Mouse (Mus musculus): ENCODE measurements around the gene Map3k6. TPM values are rescaled to one million over a fixed set of nuclear protein-coding genes. Genes with fewer than 3 reads are reported as not detected.

Gene Map3k6
- total and polyA plus RNA-seq, 3 experiments, result 17.6 to 22.9 (median 22.4) TPM

DNA sequence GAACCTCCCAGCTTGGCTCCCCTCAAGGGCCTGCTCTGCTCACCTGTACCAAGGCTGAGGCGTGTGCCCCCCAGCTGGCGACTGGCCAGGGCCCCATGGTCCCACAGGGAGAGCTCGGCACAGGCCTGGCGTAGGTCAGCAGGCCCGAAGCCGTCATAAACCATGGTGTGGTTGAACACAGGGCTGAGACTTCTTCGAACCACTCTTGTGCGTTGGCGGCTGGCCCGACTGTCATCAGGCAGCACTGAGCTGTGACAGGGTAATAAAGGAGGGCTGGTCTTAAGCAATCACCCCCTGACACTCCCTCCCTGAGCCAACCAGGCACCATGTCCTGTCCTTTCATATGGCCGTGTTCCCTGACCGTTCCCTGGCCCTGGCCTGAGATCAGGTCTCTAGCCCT is 12.8 kb downstream of the Map3k6 start:
- DNase-seq, result no peak

DNA sequence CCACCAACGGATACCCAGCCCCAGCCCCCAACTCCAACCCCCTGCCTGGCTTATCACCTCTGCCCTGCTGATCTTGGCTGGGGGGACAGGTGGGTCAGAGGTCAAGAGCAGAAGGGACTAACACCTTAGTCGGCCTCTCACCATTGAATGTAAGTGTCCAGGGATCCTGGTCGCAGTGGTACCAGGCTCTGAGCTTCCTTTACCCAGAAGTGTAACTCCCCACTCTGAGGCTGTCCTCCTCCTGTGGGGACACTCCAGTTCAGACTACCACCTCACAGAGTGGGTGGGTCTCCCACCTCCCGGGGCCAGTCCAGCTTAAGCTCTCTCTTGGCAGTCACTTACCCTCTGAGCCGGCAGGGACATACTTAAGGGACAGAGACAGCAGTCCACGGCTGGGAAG is 14.8 kb downstream of the Map3k6 start:
- DNase-seq, result no peak

DNA sequence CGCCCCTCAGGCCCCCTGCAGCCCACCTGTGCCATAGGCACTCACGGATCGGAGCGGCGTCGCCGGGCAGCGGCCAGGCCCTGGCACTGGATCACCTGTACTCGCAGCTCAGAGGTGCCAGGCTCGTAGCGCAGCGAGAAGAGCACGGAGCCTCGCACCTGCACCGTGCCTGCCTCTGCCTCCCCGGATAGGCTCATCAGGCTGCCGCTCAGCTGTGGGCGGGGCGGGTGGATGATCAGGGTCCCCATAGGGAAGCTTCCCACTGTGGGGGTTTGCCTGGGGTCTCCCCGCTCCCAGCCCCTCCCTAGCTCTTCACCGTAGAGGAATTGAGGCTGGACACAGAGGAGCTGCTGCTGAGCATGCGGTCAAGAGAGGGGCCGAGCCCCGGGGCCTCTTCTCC is 16.2 kb downstream of the Map3k6 start:
- DNase-seq, result no peak

DNA sequence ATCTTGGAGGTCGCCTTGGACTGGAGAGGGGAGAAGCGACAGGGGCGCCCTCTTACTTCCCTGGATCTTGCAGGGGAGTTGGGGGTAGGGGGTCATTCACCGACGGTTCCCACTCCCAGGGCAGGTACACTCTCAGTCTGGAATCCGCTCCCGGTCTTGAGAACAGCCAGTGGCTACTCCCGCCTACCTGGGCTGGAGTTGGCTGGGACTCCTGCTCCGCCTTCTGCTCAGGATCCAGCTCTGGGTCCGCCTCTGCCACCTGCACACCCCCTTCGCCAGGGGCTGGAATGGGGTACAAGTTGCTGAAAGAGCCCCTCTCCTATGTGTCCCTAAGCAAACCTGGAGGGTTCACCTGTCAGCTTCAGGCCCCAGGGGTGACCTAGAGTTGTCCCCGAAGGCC is 16.6 kb downstream of the Map3k6 start:
- no peak for DNase-seq

DNA sequence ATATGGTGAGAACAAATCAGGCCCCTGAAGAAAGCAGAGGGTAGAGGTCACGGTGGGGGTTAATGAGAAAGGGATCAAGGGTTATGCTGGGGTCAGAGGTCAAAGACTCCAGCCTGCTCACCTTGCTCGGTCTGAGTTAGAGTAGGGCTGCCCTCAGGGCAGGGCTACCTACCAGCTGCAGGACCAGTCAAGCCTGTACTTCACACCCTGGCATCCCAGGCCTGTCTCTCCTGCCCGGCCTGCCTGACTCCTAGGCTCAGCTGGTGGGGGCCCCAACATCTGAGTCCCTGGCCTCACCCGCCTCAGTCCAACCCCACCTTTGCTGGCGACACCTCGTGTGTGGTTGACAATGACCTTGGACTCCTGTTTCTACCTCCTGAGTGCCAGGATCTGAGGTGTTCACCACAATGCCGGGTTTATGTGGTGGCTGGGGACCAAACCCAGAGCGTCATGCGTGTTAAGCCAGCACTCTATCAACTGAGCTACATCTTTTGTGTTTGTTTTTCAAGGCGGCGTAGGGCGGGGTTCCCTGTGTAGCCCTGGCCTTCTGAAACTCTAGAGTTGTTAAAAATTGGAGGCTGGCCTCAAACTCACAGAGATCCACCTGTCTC is 17.3 kb downstream of the Map3k6 start:
- no peak for DNase-seq

DNA sequence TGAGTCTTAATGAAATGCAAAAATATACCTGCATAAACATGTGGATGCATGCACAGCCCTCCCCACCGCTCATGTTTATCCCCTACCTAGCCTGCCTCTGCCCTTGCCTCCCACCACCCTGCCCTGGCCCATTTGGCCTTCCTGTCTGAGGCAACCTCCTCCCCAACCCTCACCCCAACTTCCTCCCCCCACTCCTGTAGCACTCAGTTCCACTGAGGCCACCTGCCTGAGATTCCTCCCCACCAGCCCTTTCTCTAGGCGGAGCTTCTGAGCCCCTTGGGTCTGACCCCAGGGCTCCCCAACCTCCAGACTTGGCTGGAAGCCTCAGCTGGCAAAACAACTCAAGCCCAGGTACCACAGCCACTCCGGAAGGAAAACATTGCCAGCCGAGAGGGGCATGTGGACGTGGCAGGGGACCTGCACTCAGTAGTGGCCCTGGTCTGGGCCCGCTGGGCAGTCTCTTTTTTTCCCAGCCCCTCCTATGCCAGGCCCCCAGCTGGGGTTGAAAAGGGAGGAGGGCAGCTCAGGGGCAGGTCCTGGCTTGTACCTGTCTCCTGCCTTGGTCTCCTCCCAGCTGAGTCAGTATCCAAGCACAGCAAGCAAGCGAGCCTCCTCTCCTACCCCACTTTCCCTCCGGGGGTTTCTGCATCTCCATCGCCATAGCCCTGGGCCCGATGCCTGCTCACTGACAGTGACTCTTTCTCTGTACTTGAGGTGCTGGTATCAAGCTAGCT is 21.2 kb downstream of the Map3k6 start:
- DNase-seq, result no peak

DNA sequence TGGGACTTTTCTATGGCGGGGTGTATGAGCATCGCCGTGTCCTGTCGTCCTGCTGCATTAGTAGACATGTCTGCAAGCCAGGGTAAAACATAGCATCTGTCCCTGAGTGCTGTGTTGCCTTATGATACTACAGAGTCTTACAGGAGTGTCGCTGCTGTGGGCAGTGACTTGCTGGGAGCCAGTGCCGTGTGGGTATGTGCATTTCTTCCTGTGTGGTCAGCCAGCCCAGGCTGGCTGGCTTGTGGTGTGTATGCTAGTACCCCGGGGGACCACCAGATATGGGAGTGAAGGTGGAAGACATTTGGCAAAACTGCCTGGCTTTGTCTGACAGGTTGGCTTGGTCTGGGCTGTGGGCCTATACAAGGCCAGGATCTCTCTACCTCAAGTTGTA is 21.8 kb downstream of the Map3k6 start:
- DNase-seq, result no peak

DNA sequence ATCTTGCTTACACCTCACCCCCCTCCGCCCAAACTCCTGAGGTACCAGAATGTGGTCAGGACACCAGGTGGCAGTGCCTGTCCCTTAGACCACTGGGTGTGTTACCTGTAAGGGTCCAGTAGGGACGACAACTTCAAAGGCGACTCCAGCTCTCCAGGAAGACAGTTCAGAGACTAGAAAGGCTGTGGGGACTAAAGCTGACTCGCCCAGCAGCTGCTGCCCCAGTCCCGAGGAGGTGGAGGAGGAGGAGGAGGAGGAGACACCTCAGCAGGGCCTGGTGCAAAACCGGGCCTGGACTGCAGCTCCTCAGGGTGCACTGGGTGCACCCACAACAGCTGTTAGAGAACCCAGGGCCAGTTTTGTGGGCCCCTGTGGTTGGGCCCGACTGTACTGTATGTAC is 22.3 kb downstream of the Map3k6 start, which contains the start of gene Sytl1:
Sytl1 (minus strand) TSS at position 232 of the 400 bp plus-strand sequence.
- no peak for DNase-seq

DNA sequence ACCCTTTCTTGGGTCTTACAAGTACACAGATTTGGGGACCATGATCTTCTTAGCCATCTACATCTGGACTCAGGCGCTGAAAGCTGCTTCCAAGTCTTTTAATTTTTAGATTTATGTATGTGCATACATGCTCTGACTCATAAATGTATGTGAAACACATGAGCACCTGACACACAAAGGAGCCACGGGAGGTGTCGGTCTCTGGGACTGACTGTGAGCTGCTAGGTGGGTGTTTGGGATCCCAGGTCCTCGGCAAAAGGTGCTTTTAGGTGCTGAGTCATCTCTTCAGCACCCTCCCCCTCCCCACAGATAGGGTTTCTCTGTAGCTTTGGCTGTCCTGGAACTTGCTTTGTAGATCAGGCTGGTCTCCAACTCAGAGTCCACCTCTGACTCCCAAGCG is 23.1 kb downstream of the Map3k6 start:
- no peak for DNase-seq

DNA sequence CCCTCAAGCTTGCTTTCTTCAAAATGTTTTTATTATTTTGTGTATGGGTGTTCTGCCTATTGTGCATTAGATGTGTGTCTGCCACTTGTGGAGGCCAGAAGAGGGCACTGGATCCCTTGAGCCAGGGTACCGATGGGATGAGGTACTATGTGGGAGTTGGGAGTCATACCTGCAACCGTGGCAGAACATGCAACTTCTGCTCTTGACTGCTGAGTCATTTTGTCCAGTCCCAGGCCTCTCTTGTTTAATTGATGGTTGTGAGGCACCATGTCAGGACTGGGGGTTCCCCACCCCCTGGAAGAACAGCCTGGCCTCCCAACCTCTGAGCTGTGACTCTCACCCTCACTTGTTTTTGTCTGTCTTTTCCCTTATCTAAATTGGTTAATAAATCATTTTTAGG is 23.9 kb downstream of the Map3k6 start:
- DNase-seq, result no peak

DNA sequence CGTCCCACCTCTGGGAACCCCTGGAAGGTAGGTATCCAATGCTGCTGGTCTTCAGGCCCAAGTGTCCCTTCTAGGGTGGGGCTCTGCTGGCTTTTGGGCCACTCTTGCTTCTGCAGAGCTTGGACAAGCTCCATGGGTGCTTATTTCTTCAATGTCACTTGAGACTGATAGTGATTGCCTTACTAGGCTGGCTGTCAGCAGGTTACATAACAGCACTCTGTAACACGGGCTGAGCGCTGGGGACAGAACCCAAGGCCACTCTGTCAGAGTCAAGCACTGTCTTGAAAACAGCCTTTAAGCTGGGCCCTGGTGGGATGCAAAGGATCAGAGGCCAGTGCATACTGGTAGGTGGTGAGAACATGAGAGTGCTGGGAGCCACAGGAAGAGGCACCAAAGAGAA is 24.7 kb downstream of the Map3k6 start:
- peak; percentile 72 for DNase-seq

DNA sequence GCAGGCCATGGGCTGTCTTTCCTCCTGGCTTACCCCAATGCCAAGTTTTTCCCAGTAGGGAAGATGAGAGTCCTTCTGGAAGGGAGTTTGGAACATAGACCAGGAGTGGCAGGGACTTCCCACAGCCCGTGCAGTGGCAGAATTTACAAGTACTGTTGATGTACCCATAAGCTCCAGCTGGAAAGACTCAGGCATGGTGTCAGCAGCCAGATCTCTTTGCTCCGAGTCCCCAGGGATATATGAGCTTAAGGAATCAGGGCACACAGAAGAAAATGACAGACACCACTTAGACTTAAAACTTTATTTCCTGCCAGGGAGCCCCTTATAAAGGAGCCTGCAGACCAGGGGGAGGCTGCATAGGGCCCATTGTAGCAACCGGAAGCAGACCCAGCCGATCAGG is 25.1 kb downstream of the Map3k6 start:
- DNase-seq, result no peak

DNA sequence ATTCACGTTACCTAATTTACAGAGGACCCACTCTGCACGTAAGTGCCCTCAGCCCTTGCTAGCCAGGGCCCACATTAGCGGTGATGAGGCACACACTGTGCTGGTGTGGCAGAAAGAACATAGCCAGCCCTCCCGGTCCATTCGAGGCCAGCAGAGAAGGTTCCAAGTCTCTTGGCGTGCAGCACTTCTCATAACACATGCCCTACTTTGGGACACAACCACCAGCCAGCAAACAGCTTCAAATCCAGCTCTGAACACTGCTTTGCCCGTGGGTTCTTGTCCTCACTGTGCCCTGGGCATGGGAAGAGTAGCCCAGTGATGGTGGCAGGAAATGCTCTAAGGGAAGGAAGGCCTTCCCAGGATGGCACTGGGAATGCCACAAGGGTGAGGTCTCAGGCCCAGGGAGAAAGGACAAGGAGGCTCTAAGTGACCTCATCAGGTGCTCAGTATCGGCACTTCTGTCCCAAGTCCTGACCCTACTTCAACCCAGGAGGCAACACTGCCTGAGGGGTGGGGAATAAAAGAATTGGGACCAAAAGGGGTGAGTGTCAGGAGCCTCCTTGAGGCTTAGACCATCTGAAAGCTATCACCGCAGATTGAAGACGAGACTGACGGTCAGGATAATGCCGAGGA is 25.7 kb downstream of the Map3k6 start:
- DNase-seq, result no peak

DNA sequence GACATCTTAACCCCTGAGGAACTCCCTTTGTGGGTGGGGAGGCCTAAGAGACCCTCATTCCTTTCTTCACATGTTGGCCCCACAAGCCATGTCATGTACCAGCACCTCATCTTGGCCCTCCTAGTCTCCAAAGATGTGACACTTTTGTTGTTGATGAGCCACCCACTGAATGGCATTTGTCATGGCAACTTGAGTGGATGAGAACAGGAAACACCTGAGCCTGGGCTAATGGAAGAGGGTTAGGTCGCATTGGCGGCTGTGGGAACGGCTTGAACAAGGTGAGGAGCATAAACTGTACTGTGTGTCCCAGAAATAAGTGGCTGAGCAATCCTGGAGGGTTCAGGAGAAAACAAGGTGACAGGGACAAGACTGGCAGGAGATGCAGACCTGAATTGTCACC is 28.3 kb downstream of the Map3k6 start:
- no peak for DNase-seq

DNA sequence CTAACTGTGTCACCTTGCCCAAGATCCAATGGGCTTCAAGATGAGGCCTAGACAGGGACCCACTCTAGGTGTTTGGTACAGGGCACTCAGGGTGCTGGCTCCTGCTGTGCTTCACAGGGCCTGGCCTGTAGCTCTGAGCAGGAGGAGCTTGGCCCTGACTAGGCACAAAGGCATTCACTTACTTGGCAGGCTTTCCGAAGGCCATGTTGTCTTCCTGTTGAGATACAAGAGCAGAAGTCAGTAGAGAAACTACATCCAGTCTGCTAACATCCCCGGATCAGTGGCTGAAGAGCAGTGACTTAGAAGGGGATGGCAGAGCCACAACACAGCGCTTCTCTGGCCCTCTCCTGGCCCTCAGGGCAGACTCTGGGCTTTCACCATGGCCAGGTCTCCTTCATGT is 29.0 kb downstream of the Map3k6 start:
- peak; percentile 90 for DNase-seq

DNA sequence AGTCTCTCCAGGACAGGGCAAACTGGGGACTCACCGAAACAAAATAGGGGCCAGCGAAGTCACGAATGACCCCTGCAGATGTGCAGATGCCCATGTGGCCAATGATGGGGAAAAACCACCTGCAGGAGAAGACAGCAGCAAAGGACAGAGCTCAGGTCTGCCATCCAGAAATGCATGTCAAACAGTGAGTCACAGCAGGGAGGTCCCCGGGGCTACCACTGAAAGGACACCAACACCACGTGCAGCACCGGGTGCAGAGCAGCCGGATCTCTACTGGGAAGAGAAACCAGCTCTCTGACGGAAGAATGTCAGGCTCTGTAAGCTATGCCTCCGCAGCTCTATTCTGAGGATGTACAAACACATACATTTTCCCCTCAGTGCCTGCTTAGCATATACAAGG is 30.3 kb downstream of the Map3k6 start:
- DNase-seq, result peak; percentile 61

DNA sequence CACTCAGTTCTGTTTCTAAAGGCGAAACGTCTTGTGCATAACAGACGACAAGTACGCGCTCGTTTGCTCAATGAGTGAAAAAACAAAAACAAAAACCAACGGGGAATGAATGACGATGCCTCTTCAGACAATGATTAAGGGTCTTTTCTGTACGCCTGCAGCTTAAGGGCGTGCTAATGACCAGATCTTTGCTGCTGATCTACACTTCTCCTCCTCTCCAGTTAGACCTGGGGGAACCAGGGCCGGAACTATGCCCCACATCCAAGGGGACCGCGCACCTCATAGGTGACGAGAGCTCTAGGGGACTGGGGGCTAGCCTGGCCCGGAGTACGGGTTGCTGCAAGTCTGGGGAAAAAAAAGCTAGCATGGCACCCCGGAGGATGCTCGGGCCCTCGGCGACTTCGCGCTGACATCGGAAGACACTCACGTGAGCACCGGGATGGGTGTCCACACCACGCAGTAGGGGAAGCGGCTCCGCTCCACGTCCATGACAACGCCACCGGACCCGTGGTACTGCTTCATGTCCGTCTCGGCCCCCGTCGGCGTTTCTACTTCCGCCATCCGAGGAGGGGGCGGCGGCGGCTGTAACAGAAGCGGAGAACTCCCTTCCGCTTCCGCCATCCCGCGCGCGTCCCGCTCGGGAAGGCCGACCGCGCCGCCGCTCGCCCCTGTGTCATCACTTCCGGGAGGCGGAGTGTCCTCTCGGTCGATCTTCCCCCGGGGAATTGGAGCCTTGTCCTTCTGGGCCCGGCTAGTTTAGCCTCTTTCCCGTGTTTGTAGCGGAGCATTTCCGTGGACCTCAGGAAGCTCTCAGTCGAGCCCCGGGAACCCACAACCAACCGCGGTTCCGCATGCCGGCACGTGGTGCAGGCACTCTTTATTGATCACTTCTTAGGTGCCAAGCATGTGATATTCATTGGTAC is 36.7 kb downstream of the Map3k6 start, which contains the start of gene Tmem222:
Tmem222 (minus strand) TSS at position 689 of the 923 bp plus-strand sequence.
- DNase-seq, result peak; percentile 97

DNA sequence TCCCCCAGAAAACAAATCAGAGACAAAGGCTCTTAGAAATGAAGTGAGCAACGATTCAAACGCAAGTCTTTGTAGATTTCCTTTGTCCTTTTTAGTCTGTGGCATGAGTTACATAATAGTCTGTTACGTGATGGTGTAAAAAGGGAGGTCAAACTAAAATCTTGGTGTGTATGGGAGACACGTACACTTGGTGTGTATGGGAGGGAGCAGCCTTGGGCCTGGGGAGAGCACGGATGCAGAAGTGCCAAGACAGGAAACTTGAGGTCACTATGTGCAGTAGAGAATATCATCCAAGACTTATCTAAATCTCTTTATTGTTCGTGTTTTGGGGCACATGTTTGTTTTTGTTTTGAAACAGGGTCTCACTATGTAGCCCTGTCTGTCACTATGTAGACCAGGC is 37.4 kb downstream of the Map3k6 start:
- DNase-seq, result no peak

DNA sequence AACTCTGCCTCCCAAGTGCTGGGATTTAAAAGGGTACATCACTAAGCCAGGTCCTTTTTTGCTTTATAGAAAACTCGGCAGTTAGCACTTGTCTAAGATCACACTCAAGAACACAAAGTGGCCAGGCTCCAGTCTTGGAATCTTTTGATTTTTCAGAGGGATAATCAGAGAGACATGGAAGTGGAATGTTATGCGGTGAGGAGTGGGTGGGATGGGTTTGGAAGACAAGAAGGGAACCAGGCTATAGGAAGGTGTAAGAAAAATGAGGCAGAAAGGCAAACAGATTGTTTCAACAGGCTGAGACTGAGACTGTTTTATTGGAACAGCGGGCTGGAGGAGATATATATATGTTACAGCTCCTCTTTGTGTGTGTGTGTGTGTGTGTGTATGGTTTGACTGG is 37.9 kb downstream of the Map3k6 start:
- DNase-seq, result no peak

DNA sequence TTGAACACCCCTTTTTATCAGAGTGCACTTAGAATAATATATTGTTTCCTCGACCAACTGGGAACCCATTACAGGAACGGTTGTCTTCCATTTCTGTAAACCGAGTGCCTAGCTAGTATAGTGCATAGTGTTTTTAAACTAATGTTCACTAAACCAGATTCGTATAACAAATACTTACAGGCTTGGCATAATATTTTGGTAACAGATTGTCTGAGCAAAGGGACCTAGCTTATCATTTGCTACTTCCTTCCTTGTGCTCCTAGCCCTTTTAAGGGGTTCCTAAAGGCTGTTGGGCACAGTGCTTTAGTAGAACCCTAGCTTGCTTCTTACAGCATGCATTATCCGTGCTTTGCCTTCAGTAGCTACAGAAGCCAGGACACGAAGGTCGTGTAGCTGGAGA is 40.9 kb downstream of the Map3k6 start:
- no peak for DNase-seq

DNA sequence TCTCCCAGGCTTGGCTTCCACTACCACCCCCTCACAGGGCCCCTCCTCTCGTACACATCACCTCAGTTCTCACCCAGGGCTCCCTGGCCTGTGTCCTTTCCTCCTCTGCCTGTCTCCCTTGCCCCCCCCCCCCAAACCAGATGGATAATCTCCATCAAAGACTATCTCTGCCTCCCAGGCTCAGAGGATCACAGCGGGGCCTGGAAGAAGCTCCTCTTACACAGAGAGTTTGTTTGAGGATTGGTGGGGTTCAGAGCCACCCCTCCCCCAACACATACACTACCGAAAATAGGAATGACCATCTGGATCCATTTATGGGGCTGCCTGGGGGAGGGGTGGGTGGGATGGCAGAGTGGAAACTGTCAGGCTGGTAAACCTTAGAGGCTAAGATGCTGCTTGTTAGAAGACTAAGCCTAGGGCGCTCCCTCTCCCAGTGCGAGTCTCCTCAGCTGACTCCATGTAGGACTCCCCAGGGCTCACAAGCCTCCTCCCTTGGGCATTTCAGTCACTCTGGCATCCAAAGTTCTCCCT is 41.4 kb downstream of the Map3k6 start:
- DNase-seq, result no peak

DNA sequence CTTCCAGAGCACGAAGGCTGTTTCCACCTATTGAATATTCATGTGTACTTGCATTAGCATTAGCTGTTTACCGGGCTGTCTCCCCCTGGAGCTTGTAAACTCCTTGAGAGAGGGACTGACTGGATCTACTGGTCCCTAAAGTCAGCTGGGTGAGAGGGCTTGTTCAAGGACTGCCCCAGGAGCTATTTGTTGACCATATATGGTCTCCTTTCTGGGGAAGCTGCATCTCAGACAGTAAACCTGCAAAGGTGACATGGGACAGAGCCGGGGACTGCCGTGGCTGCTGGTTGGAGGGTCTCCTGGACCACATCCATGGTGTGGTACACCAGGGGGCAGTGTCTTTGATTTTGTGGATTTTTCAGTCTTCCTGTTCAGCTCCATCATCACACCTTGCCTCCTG is 42.0 kb downstream of the Map3k6 start:
- no peak for DNase-seq
